Comparison of ENCODE assay signal across 8 mouse cellular contexts in genomic region chr15:85580483-85580882, GRCm38 (mm10). TPM values are rescaled to one million over a fixed set of nuclear protein-coding genes. Genes with fewer than 3 reads are reported as not detected.
DNase-seq lines count a peak whose midpoint lies in the region; ATAC-seq and TF ChIP-seq lines count a peak whose summit lies in the region.

No protein-coding gene starts in this region.

- under 1% methylated on average over 46 of the region's 47 CpGs for WGBS in heart, embryonic 15.5 days
- 2% methylated on average over 39 of the region's 47 CpGs for WGBS in forebrain, postnatal 0 days
- 2% methylated on average over 39 of the region's 47 CpGs for WGBS in liver, embryonic 14.5 days (ENCODE audit: insufficient replicate concordance)
- 2% methylated on average over 46 of the region's 47 CpGs for WGBS in olfactory bulb, adult 2 months

- no peak overlapping the region for H3K27ac ChIP-seq in heart, embryonic 15.5 days
- peak overlapping the region; percentile 70; the same call in 1 of the 2 replicates for H3K27ac ChIP-seq in forebrain, postnatal 0 days (ENCODE audit: low read depth, low read length)
- no peak overlapping the region for H3K27ac ChIP-seq in liver, embryonic 14.5 days
- H3K27ac ChIP-seq in olfactory bulb, adult 2 months (ENCODE audit: insufficient read depth, low read depth, low read length), result no peak overlapping the region

- H3K36me3 ChIP-seq in heart, embryonic 15.5 days, result no peaks in the 10 kb centered on the region
- H3K36me3 ChIP-seq in forebrain, postnatal 0 days (ENCODE audit: insufficient read depth), result no peaks in the 10 kb centered on the region
- H3K36me3 ChIP-seq in liver, embryonic 14.5 days (replicated peaks; ENCODE audit: control insufficient read depth, insufficient read depth, low read depth), result no peaks in the 10 kb centered on the region

- peaks cover 99% of the 10 kb centered on the region for H3K27me3 ChIP-seq in heart, embryonic 15.5 days
- peaks cover 17% of the 10 kb centered on the region for H3K27me3 ChIP-seq in forebrain, postnatal 0 days (ENCODE audit: insufficient read depth, low read length)
- H3K27me3 ChIP-seq in liver, embryonic 14.5 days (ENCODE audit: control insufficient read depth, insufficient read depth, low read length), result peaks cover 80% of the 10 kb centered on the region

- H3K9me3 ChIP-seq in heart, embryonic 15.5 days (replicated peaks), result no peaks in the 10 kb centered on the region
- no peaks in the 10 kb centered on the region for H3K9me3 ChIP-seq in forebrain, postnatal 0 days (ENCODE audit: low read length)
- no peaks in the 10 kb centered on the region for H3K9me3 ChIP-seq in liver, embryonic 14.5 days (ENCODE audit: control insufficient read depth, low read length)

- TF ChIP-seq CTCF in forebrain, postnatal 0 days (IDR thresholded peaks at IDR 0.05; ENCODE audit: low read depth), result no peak
- no peak for TF ChIP-seq CTCF in liver, embryonic 14.5 days (IDR thresholded peaks at IDR 0.05; ENCODE audit: low read depth)
- TF ChIP-seq CTCF in olfactory bulb, adult 2 months (IDR thresholded peaks at IDR 0.05; ENCODE audit: insufficient read depth, low read depth, low read length), result no peak

- peak overlapping the region; percentile 94 for H3K4me2 ChIP-seq in heart, embryonic 15.5 days
- H3K4me2 ChIP-seq in forebrain, postnatal 0 days (ENCODE audit: low read depth), result peak overlapping the region; percentile 98
- H3K4me2 ChIP-seq in liver, embryonic 14.5 days (ENCODE audit: low read depth), result peak overlapping the region; percentile 6

- no peak for ATAC-seq in heart, embryonic 15.5 days (replicated peaks; ENCODE audit: insufficient number of reproducible peaks, insufficient read depth, low FRiP score, low read depth)
- no peak for ATAC-seq in forebrain, postnatal 0 days
- ATAC-seq in liver, embryonic 14.5 days (ENCODE audit: insufficient read depth), result no peak

- peaks cover 45% of the 10 kb centered on the region for H3K4me1 ChIP-seq in heart, embryonic 15.5 days (replicated peaks)
- 0 out of 2 replicates have a peak, but pooled peaks cover 5% of the 10 kb centered on the region for H3K4me1 ChIP-seq in forebrain, postnatal 0 days (ENCODE audit: insufficient read depth)
- no peaks in the 10 kb centered on the region for H3K4me1 ChIP-seq in liver, embryonic 14.5 days (replicated peaks; ENCODE audit: control insufficient read depth in 2 of 2, insufficient read depth in 2 of 2, low read length in 1 of 2)
- H3K4me1 ChIP-seq in olfactory bulb, adult 2 months (ENCODE audit: control insufficient read depth, insufficient read depth, low read length), result peaks cover 43% of the 10 kb centered on the region

- intact Hi-C loops in heart, postnatal 25 days (cut with DNase I), result loop anchor here (5.0 to 10.0 kb wide), 2 partner anchors 193 to 416 kb away; no protein-coding TSS in a partner anchor

- H3K9ac ChIP-seq in heart, embryonic 15.5 days, result peak overlapping the region; percentile 40
- H3K9ac ChIP-seq in forebrain, postnatal 0 days, result peak overlapping the region; percentile 62
- H3K9ac ChIP-seq in liver, embryonic 14.5 days (replicated peaks), result no peak overlapping the region

- peak overlapping the region; percentile 58 for H3K4me3 ChIP-seq in heart, embryonic 15.5 days
- peak overlapping the region; percentile 69 for H3K4me3 ChIP-seq in forebrain, postnatal 0 days (ENCODE audit: low read depth, low read length)
- H3K4me3 ChIP-seq in liver, embryonic 14.5 days (ENCODE audit: insufficient read depth in 1 of 2, low read depth in 2 of 2, low read length in 2 of 2), result peak overlapping the region in 1 of 2 experiments; percentile 34; a peak in 2 of 4 replicates
- H3K4me3 ChIP-seq in olfactory bulb, adult 2 months (ENCODE audit: insufficient read depth, low read depth, low read length), result peak overlapping the region; percentile 49

- no peak for TF ChIP-seq POLR2A in olfactory bulb, adult 2 months (IDR thresholded peaks at IDR 0.05; ENCODE audit: insufficient read depth, low read depth, low read length)

- no peak for DNase-seq in heart, postnatal 25 days (ENCODE audit: low spot score)
- DNase-seq in forebrain, postnatal 0 days, result no peak
- no peak for DNase-seq in liver, embryonic 14.5 days (ENCODE audit: low read depth in 3 of 3, low spot score in 3 of 3)
- no peak for DNase-seq in frontal cortex, postnatal 36 days (ENCODE audit: low spot score in 2 of 2)
- no peak for DNase-seq in right cerebral cortex, adult 18-20 months
- no peak for DNase-seq in left cerebral cortex, adult 18-20 months (ENCODE audit: low spot score in 2 of 2)

- no peak for TF ChIP-seq EP300 in liver, embryonic 14.5 days (IDR thresholded peaks at IDR 0.05; ENCODE audit: low read depth)

RNA-seq across cellular contexts. Expression of gene Wnt7b, which starts 1.8 kb away (rescaled TPM):
- 1.3 and 5.2 TPM in 2 replicates for polyA plus RNA-seq in heart, embryonic 15.5 days (2015; fragmentation: Nextera tagmentation; extraction: Ambion mirVana)
- under 1 TPM; 0.13 to 0.17 TPM for total RNA-seq in heart, postnatal 25 days (2021)
- 59.3 and 67.3 TPM in 2 replicates for total RNA-seq in forebrain, postnatal 0 days (2014; rRNA removed)
- polyA plus RNA-seq in forebrain, postnatal 0 days (2015; fragmentation: Nextera tagmentation; extraction: Ambion mirVana), result 54.0 and 68.4 TPM in 2 replicates
- 0.08 and 0.19 TPM in 2 replicates for polyA plus RNA-seq in liver, embryonic 14.5 days (2012; rRNA removed)
- 0.03 and 0.29 TPM in 2 replicates for polyA plus RNA-seq in liver, embryonic 14.5 days (2014; fragmentation: Nextera tagmentation; extraction: Ambion mirVana)
- not detected in 2 replicates for polyA plus RNA-seq in olfactory bulb, adult 2 months (2012; ENCODE audit: insufficient read depth, insufficient read length, low replicate concordance, missing spikeins)
- 10 to 100 TPM; 32.9 to 37.5 TPM for total RNA-seq in left cerebral cortex, adult 18-20 months (2021)

Comparison
In these comparisons a context has a peak if more than half of its experiments do, and no peak if none do; other contexts are left out.
1. H3K4me2 ChIP-seq: peak in every context shown above with its lines; median percentile 98 in forebrain, postnatal 0 days; 94 in heart, embryonic 15.5 days; 6 in liver, embryonic 14.5 days.